Mouse (Mus musculus): ENCODE measurements around the gene Met. TPM values are rescaled to one million over a fixed set of nuclear protein-coding genes. Genes with fewer than 3 reads are reported as not detected.
A peak's percentile ranks its signal among the peaks of the same experiment; 100 is the strongest.

Gene Met
- 14.7 TPM in 2 replicates for polyA plus RNA-seq (2011; ENCODE audit: insufficient read length, low read depth, missing spikeins)

DNA sequence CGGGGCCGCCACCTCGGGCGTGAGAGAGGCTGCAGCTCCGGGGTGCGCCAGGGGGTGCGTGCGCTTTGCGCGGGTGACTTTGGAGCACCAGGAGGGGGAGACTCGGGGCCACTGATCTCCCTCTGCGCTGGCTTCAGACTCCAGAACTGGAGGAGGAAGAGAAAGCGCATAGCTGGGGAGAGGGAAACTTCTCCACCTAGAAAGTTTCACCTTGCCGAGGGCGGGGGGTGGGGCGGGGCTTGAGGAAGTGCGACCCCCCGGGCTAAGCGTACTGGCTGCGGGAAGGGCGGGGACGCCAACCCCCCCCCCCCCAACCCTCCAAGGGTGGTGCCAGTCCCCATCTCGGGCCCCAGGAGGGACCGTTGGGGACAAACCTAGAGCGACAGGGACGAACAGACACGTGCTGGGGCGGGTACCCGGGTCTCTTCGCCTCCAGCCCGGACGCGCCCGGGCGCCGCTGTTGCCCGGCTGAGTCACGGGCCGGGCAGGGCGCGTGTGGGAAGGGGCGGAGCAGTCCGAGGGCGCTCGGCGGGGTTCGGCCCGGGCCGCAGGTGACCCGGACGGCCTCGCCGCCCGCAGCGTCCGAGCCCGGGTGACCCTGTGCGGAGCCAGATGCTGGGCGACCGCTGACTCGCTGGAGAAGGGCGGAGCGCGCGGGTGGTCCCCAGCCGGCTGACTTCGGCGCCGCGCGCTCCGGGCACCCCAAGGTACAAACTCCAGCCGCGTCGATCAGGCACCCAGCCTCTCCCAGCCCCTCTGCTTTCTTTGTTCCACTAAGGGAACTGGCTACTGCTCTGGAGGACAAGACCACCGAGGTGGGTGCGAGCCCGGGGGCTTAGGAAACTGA lies at the start of gene Met:
TSS of gene Met (plus strand) at position 367 of the 847 bp plus-strand sequence.
- H3K4me3 ChIP-seq (ENCODE audit: insufficient read depth, low read length) = peak within 1 kb of the TSS; percentile 56
- H3K4me1 ChIP-seq (ENCODE audit: control insufficient read depth, insufficient read depth, low read length) = 0 out of 2 replicates have a peak, but pooled peaks cover 5% of the 10 kb centered on the region
- no peak within 1 kb of the TSS for H3K27ac ChIP-seq (ENCODE audit: insufficient read depth, low read length)
- TF ChIP-seq CTCF (IDR thresholded peaks at IDR 0.05; ENCODE audit: borderline replicate concordance, insufficient read depth, low read length) (peak; percentile 23; the same call in 1 of the 2 replicates), POLR2A (IDR thresholded peaks at IDR 0.05; ENCODE audit: low read depth, low read length) (peak; percentile 47; the same call in 1 of the 2 replicates)

DNA sequence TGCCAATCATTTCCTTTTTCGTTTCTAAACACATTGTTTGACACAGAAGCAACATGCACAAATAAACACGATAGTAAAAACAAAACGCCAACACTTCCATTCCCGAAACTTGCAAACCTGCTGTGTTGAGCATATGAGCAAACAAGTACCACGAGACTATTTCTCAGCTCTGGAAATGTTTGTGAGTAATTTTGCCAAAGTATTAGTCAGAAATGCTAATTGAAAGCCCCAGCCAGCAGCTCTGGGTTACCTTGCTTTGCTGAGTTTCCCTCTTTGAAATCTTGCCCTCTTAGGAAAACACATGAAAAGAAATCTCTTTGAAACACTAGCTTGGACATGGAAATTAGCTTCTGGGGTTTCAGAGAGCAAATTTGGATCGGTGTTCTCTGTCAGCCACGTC lies 45.4 kb upstream of the Met start:
- Histone ChIP-seq H3K4me3 (ENCODE audit: insufficient read depth, low read length) (no peak overlapping the region), H3K27ac (ENCODE audit: insufficient read depth, low read length) (no peak overlapping the region), H3K4me1 (ENCODE audit: control insufficient read depth, insufficient read depth, low read length) (no peaks in the 10 kb centered on the region)
- no peak for TF ChIP-seq CTCF (IDR thresholded peaks at IDR 0.05; ENCODE audit: borderline replicate concordance, insufficient read depth, low read length)
- no peak for TF ChIP-seq POLR2A (IDR thresholded peaks at IDR 0.05; ENCODE audit: low read depth, low read length)

DNA sequence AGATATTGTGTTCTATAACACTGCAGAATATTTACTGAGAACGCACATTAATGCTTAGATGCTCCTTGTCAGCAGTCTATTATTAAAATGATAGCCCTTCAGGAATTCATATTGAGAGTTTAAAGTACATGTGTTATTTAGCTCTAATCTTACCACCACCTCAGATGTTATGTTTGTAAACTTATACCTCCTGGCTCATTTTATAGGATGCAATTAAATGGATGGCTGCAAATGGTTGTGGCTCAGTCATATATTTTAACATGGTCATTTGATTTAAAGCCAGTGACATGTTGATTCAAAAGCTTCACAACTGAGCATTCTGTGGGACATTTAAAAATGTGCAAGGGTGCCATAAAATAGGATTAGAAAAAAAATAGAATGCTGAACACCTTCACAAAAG lies 41.2 kb upstream of the Met start:
- Histone ChIP-seq H3K4me3 (ENCODE audit: insufficient read depth, low read length) (no peak overlapping the region), H3K27ac (ENCODE audit: insufficient read depth, low read length) (no peak overlapping the region), H3K4me1 (ENCODE audit: control insufficient read depth, insufficient read depth, low read length) (no peaks in the 10 kb centered on the region)
- no peak for TF ChIP-seq CTCF (IDR thresholded peaks at IDR 0.05; ENCODE audit: borderline replicate concordance, insufficient read depth, low read length)
- no peak for TF ChIP-seq POLR2A (IDR thresholded peaks at IDR 0.05; ENCODE audit: low read depth, low read length)

DNA sequence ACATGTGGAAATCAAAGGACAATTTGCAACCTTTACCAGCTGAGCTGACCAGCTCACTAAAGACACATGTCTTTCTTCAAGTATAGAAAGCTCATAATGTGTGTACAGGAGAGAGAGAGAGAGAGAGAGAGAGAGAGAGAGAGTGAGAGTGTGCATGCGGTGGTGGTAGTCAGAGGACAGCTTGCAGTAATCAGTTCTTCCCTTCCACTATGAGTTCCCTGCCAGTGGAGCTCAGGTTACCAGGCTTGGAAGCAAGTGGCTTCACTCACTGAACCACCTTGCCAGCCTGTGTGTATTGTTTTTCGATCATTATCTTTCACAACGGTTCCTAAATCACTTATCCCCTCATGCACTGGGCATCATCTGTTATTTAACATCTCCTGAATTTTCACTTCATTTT lies 34.6 kb upstream of the Met start:
- no peak for TF ChIP-seq CTCF (IDR thresholded peaks at IDR 0.05; ENCODE audit: borderline replicate concordance, insufficient read depth, low read length)
- TF ChIP-seq POLR2A (IDR thresholded peaks at IDR 0.05; ENCODE audit: low read depth, low read length) = no peak
- no peaks in the 10 kb centered on the region for H3K4me1 ChIP-seq (ENCODE audit: control insufficient read depth, insufficient read depth, low read length)
- no peak overlapping the region for H3K27ac ChIP-seq (ENCODE audit: insufficient read depth, low read length)
- no peak overlapping the region for H3K4me3 ChIP-seq (ENCODE audit: insufficient read depth, low read length)

DNA sequence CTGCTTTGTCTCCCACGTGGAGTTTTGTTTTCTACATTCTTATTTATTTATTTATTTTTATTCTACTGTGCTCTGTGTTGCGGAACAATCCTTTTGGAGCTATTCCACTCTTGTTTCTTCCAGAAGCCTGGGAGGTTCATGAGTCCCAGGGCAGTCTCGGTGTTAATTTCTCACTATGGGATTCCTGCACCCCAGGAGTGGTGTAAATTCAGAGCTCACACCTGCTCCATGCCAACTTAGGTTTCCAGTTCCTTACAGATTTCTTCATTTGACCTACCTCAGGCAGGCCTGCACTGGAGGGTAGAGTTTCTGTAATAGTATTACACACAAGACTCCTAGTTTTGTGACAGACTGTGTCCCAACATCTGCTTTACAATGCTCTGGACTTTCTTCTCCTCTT lies 34.0 kb upstream of the Met start:
- Histone ChIP-seq H3K27ac (ENCODE audit: insufficient read depth, low read length) (no peak overlapping the region), H3K4me3 (ENCODE audit: insufficient read depth, low read length) (no peak overlapping the region)
- no peak for TF ChIP-seq CTCF (IDR thresholded peaks at IDR 0.05; ENCODE audit: borderline replicate concordance, insufficient read depth, low read length)
- TF ChIP-seq POLR2A (IDR thresholded peaks at IDR 0.05; ENCODE audit: low read depth, low read length) = no peak

DNA sequence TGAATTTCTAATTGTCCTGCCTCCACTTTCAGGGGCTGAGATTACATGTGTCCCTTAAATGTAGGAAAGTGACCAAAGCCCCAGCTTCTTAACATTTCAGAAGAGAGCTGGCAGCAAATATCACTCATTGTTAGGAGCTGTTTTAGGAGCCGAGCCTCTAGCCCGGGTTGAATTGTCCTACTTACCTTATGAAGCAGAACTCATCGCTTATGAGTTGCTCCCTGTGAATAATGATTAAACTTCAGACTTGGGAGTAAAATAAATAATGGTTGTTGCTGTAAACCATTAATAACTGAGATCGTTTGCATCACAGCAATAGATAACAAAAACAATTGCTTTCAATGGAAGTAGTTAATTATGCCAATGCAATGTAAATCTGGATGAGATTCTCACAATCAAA lies 20.3 kb upstream of the Met start:
- H3K27ac ChIP-seq (ENCODE audit: insufficient read depth, low read length) = no peak overlapping the region
- TF ChIP-seq POLR2A (IDR thresholded peaks at IDR 0.05; ENCODE audit: low read depth, low read length) (no peak), CTCF (IDR thresholded peaks at IDR 0.05; ENCODE audit: borderline replicate concordance, insufficient read depth, low read length) (no peak)
- no peaks in the 10 kb centered on the region for H3K4me1 ChIP-seq (ENCODE audit: control insufficient read depth, insufficient read depth, low read length)
- H3K4me3 ChIP-seq (ENCODE audit: insufficient read depth, low read length) = no peak overlapping the region

More for the DNA sequence above, 34.0 kb upstream of the Met start:
- H3K4me1 ChIP-seq (ENCODE audit: control insufficient read depth, insufficient read depth, low read length) = no peaks in the 10 kb centered on the region

DNA sequence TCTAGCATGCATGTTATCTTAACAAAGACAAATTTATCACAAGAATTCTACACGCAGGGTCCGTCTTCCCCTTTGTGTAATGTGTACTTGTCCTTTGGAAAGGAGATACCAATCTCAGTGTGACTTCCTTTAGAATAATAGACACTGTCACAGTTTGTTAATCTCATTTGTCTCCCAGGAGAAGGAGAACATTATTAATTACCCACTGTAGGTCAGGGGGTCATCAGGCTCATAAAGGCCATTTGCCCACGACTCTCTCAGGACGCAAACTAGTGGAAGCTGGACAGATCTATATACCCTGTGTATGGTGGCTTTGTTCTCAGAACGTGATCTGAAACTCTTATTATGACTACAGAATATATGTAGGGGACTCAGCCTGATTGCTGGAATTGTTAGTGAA lies 12.3 kb upstream of the Met start:
- Histone ChIP-seq H3K4me1 (ENCODE audit: control insufficient read depth, insufficient read depth, low read length) (no peaks in the 10 kb centered on the region), H3K27ac (ENCODE audit: insufficient read depth, low read length) (no peak overlapping the region), H3K4me3 (ENCODE audit: insufficient read depth, low read length) (no peak overlapping the region)
- no peak for TF ChIP-seq POLR2A (IDR thresholded peaks at IDR 0.05; ENCODE audit: low read depth, low read length)
- no peak for TF ChIP-seq CTCF (IDR thresholded peaks at IDR 0.05; ENCODE audit: borderline replicate concordance, insufficient read depth, low read length)

DNA sequence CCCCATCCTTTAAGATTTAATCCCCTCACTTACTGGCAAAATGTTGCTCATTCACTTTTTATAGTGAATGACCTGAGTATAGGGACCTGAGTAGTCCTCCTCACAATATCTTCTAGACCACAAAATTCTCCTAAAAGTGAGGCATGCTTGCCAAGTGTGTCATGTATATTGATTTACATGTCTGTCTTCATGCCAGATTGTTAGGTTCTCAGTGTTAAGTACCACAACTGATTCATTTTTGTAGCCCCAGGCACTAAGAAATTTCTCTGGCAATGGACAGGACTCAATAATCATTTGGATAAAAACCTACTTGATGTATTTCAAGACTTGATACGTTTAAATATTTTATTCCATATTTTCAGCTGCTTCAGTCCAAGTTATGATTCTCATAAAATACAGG lies 8.5 kb upstream of the Met start:
- Histone ChIP-seq H3K4me3 (ENCODE audit: insufficient read depth, low read length) (no peak overlapping the region), H3K27ac (ENCODE audit: insufficient read depth, low read length) (no peak overlapping the region), H3K4me1 (ENCODE audit: control insufficient read depth, insufficient read depth, low read length) (no peaks in the 10 kb centered on the region)
- TF ChIP-seq CTCF (IDR thresholded peaks at IDR 0.05; ENCODE audit: borderline replicate concordance, insufficient read depth, low read length) (no peak), POLR2A (IDR thresholded peaks at IDR 0.05; ENCODE audit: low read depth, low read length) (no peak)

DNA sequence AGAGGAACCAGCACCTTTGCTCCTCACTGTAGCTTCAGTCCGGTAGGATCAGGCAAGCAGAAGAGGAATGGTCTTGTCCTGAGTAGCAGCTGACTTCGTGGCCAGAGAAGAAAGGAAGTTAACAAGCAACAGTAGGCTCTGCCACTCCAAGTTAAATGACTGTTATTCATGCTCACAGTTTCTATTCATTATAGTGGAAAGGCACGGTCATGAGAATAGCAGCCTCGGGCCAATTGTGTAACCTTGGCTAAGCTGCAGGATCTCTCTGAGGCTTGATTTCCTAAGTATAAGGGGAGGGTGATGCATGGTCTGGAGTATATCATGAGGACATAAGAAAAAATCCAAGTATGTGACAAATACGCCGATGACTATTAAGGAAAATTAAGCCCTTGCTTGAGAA lies 4.0 kb upstream of the Met start:
- TF ChIP-seq POLR2A (IDR thresholded peaks at IDR 0.05; ENCODE audit: low read depth, low read length) (no peak), CTCF (IDR thresholded peaks at IDR 0.05; ENCODE audit: borderline replicate concordance, insufficient read depth, low read length) (no peak)
- H3K4me3 ChIP-seq (ENCODE audit: insufficient read depth, low read length) = no peak overlapping the region
- H3K27ac ChIP-seq (ENCODE audit: insufficient read depth, low read length) = no peak overlapping the region
- H3K4me1 ChIP-seq (ENCODE audit: control insufficient read depth, insufficient read depth, low read length) = no peaks in the 10 kb centered on the region

DNA sequence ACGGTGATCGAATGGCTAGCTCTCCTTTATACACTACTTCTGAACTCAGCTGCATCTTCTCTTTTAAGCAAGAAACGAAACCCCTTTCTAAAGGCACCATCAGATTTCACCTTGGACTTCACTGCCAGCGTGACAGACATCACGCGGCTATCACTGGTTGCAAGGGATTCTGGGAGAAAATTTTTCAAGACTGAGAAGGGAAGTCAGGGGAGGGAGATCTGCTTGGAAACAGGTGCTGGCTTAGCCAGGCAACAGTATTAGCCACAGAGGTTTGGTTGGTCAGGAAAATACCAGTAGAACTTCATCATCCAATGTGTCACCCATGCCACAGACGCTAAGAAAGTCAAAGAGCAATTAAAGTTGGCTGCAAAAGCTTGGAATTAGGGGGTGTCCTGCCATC lies 2.2 kb upstream of the Met start:
- Histone ChIP-seq H3K4me1 (ENCODE audit: control insufficient read depth, insufficient read depth, low read length) (0 out of 2 replicates have a peak, but pooled peaks cover 5% of the 10 kb centered on the region), H3K4me3 (ENCODE audit: insufficient read depth, low read length) (no peak overlapping the region), H3K27ac (ENCODE audit: insufficient read depth, low read length) (no peak overlapping the region)
- TF ChIP-seq CTCF (IDR thresholded peaks at IDR 0.05; ENCODE audit: borderline replicate concordance, insufficient read depth, low read length) = no peak
- no peak for TF ChIP-seq POLR2A (IDR thresholded peaks at IDR 0.05; ENCODE audit: low read depth, low read length)
